Mouse (Mus musculus) cortical plate, adult 2 months (tissue): Measurements from ENCODE around the gene Olfr411.

Experiments
- CTCF ChIP-seq: fragments of 200-500 bp; IDR thresholded peaks from 2 replicates; pipeline ENCODE4 v1.5.1; 2011; ENCODE audit warnings: mild to moderate bottlenecking, control low read depth, low read length; ENCODE audit not compliant: insufficient read depth; ENCODE audit errors: extremely low read depth
- POLR2A ChIP-seq: fragments of 200-500 bp; IDR thresholded peaks from 2 replicates; pipeline ENCODE4 v1.6.1; 2011; ENCODE audit warnings: mild to moderate bottlenecking, low read length, control low read depth; ENCODE audit not compliant: insufficient read depth; ENCODE audit errors: extremely low read depth

DNA sequence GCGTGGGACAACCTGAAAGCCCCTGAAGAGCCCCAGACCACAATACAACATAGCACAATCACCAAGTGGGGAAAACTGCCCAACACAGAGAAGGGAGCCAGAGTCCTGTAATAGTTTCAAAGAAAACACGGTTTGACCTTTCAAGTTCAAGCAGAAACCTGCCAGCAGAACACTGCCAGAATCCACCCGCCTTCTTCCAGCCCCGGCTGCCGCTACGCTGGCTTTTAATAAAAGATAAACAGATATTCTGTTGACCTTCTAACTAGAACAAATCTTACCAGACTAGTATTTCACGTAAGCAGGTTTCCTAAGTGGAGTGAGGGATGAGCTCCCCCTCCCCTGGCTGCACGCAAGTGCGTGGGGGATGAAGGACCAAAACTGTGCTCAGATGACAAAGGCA lies 33.2 kb upstream of the Olfr411 start:
- TF ChIP-seq POLR2A, result no peak
- no peak for TF ChIP-seq CTCF
